Mouse (Mus musculus) frontal cortex, adult (tissue): ENCODE results near the gene Nptxr.

ENCODE experiments used
- ATAC-seq: cut with Nextera tagmentation; 2 replicates; pipeline ENCODE4 v1.9.2; 2017; ENCODE audit warnings: mild to moderate bottlenecking, moderate library complexity, mixed read lengths; ENCODE audit not compliant: low TSS enrichment

Gene Nptxr

GRCm38 (mm10) chr15:79790111-79790510, 14.5 kb downstream of the Nptxr start:
- no peak for ATAC-seq

- ATAC-seq: 0 out of 2 replicates have a peak, but pooled peaks have one; percentile 10
Observed at GRCm38 (mm10) chr15:79787815-79788214, 16.8 kb downstream of the Nptxr start.

- ATAC-seq: no peak
Observed at GRCm38 (mm10) chr15:79785056-79785455, 19.5 kb downstream of the Nptxr start.

- ATAC-seq: no peak
Observed at GRCm38 (mm10) chr15:79777749-79778148, 26.8 kb downstream of the Nptxr start, which contains the start of gene Dnal4. Gene Dnal4, minus strand, starts transcription at chr15:79777849.

- ATAC-seq: no peak
Observed at GRCm38 (mm10) chr15:79775662-79776061, 28.9 kb downstream of the Nptxr start.

GRCm38 (mm10) chr15:79774117-79775027, 30.2 kb downstream of the Nptxr start:
- peak; percentile 91 for ATAC-seq

GRCm38 (mm10) chr15:79770629-79771240, 33.8 kb downstream of the Nptxr start:
- peak; percentile 16; the same call in 1 of the 2 replicates for ATAC-seq

GRCm38 (mm10) chr15:79768302-79768701, 36.3 kb downstream of the Nptxr start:
- ATAC-seq: no peak

GRCm38 (mm10) chr15:79767327-79767961, 37.1 kb downstream of the Nptxr start:
- no peak for ATAC-seq

- ATAC-seq: no peak
Observed at GRCm38 (mm10) chr15:79766586-79767071, 37.9 kb downstream of the Nptxr start.

- ATAC-seq: no peak
Observed at GRCm38 (mm10) chr15:79766168-79766567, 38.4 kb downstream of the Nptxr start.

GRCm38 (mm10) chr15:79765361-79765760, 39.2 kb downstream of the Nptxr start:
- ATAC-seq: no peak

- peak; percentile 71 for ATAC-seq
Observed at GRCm38 (mm10) chr15:79764539-79765267, 39.9 kb downstream of the Nptxr start.

- peak; percentile 46 for ATAC-seq
Observed at GRCm38 (mm10) chr15:79763601-79764246, 40.8 kb downstream of the Nptxr start.

GRCm38 (mm10) chr15:79763001-79763400, 41.6 kb downstream of the Nptxr start:
- no peak for ATAC-seq

- ATAC-seq: 0 out of 2 replicates have a peak, but pooled peaks have one; percentile 2
Observed at GRCm38 (mm10) chr15:79760956-79761355, 43.6 kb downstream of the Nptxr start.

- ATAC-seq: no peak
Observed at GRCm38 (mm10) chr15:79757118-79757517, 47.4 kb downstream of the Nptxr start.

GRCm38 (mm10) chr15:79755977-79756625, 48.5 kb downstream of the Nptxr start:
- peak; percentile 53 for ATAC-seq

GRCm38 (mm10) chr15:79755176-79755575, 49.4 kb downstream of the Nptxr start:
- no peak for ATAC-seq

GRCm38 (mm10) chr15:79753873-79754272, 50.7 kb downstream of the Nptxr start:
- no peak for ATAC-seq

GRCm38 (mm10) chr15:79753420-79753752, 51.2 kb downstream of the Nptxr start:
- no peak for ATAC-seq
